Mouse (Mus musculus): ENCODE results near the gene Smarca5. TPM values are rescaled to one million over a fixed set of nuclear protein-coding genes. Genes with fewer than 3 reads are reported as not detected.

Gene Smarca5
- polyA plus RNA-seq, 1 experiment from 2014 or later: 28.3 TPM

GRCm38 (mm10) chr8:80683756-80684335 lies 55.5 kb downstream of the Smarca5 start:
- H3K36me3 ChIP-seq (ENCODE audit: control insufficient read depth, insufficient read depth, low read length): no peaks in the 10 kb centered on the region
- WGBS: 55% methylated on average over 5 of the region's 5 CpGs
- TF ChIP-seq EP300 (optimal IDR thresholded peaks at IDR 0.05) (no peak), CTCF (IDR thresholded peaks at IDR 0.05; ENCODE audit: low read depth) (no peak)

GRCm38 (mm10) chr8:80682594-80682993 lies 56.7 kb downstream of the Smarca5 start:
- 66% methylated on average over 5 of the region's 5 CpGs for WGBS
- no peak for ATAC-seq (ENCODE audit: low FRiP score, low TSS enrichment)

More at GRCm38 (mm10) chr8:80683756-80684335, 55.5 kb downstream of the Smarca5 start:
- no peak overlapping the region for H3K4me2 ChIP-seq (replicated peaks; ENCODE audit: low read depth)
- no peak overlapping the region for H3K27ac ChIP-seq (replicated peaks)
- no peak overlapping the region for H3K4me3 ChIP-seq (ENCODE audit: low read depth, low read length)
- no peak for ATAC-seq (ENCODE audit: low FRiP score, low TSS enrichment)
- no peak overlapping the region for H3K9ac ChIP-seq (ENCODE audit: low read length)
- H3K27me3 ChIP-seq (ENCODE audit: control insufficient read depth, insufficient read depth, low read length): no peaks in the 10 kb centered on the region
- no peaks in the 10 kb centered on the region for H3K9me3 ChIP-seq (ENCODE audit: control insufficient read depth, low read length)
- no peak for DNase-seq (ENCODE audit: low spot score)
- no peaks in the 10 kb centered on the region for H3K4me1 ChIP-seq (replicated peaks; ENCODE audit: control insufficient read depth, insufficient read depth)

GRCm38 (mm10) chr8:80669277-80669901 lies 69.9 kb downstream of the Smarca5 start:
- DNase-seq (ENCODE audit: low spot score): peak; percentile 29
- Histone ChIP-seq H3K9ac (ENCODE audit: low read length) (no peak overlapping the region), H3K27ac (replicated peaks) (no peak overlapping the region), H3K9me3 (ENCODE audit: control insufficient read depth, low read length) (no peaks in the 10 kb centered on the region), H3K36me3 (ENCODE audit: control insufficient read depth, insufficient read depth, low read length) (no peaks in the 10 kb centered on the region), H3K4me2 (replicated peaks; ENCODE audit: low read depth) (peak overlapping the region; percentile 41), H3K27me3 (ENCODE audit: control insufficient read depth, insufficient read depth, low read length) (no peaks in the 10 kb centered on the region), H3K4me3 (ENCODE audit: low read depth, low read length) (0 out of 2 replicates have a peak overlapping the region, but pooled peaks have one; percentile 4), H3K4me1 (replicated peaks; ENCODE audit: control insufficient read depth, insufficient read depth) (no peaks in the 10 kb centered on the region)
- TF ChIP-seq CTCF (IDR thresholded peaks at IDR 0.05; ENCODE audit: low read depth): no peak
- no peak for TF ChIP-seq EP300 (optimal IDR thresholded peaks at IDR 0.05)
- ATAC-seq (ENCODE audit: low FRiP score, low TSS enrichment): no peak
- 39% methylated on average over 17 of the region's 17 CpGs for WGBS

More at GRCm38 (mm10) chr8:80682594-80682993, 56.7 kb downstream of the Smarca5 start:
- Histone ChIP-seq H3K27me3 (ENCODE audit: control insufficient read depth, insufficient read depth, low read length) (no peaks in the 10 kb centered on the region), H3K4me3 (ENCODE audit: low read depth, low read length) (no peak overlapping the region), H3K4me2 (replicated peaks; ENCODE audit: low read depth) (no peak overlapping the region), H3K9me3 (ENCODE audit: control insufficient read depth, low read length) (no peaks in the 10 kb centered on the region), H3K27ac (replicated peaks) (no peak overlapping the region), H3K4me1 (replicated peaks; ENCODE audit: control insufficient read depth, insufficient read depth) (no peaks in the 10 kb centered on the region), H3K9ac (ENCODE audit: low read length) (no peak overlapping the region), H3K36me3 (ENCODE audit: control insufficient read depth, insufficient read depth, low read length) (no peaks in the 10 kb centered on the region)
- TF ChIP-seq EP300 (optimal IDR thresholded peaks at IDR 0.05): no peak
- no peak for TF ChIP-seq CTCF (IDR thresholded peaks at IDR 0.05; ENCODE audit: low read depth)
- no peak for DNase-seq (ENCODE audit: low spot score)

DNA sequence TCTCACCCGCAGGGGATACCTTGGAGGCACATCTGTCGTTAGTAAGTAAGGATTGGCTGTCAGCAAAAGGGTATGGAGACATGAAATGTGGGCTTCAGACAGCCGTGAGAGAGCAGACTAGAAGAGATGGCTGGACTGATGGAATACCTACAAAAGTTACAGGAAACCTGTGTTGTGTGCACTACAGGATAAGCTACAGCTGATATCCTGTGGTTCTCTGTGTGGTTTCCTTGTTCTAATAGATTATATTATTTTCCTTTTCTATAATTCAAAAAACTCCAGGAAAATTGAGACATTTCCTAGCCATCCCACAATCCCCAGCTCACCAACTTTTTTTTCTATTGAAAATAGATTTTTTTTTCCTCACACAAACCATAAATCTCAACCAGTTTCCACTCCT lies 75.8 kb downstream of the Smarca5 start:
- Histone ChIP-seq H3K4me3 (ENCODE audit: low read depth, low read length) (no peak overlapping the region), H3K9ac (ENCODE audit: low read length) (no peak overlapping the region), H3K4me2 (replicated peaks; ENCODE audit: low read depth) (no peak overlapping the region), H3K27me3 (ENCODE audit: control insufficient read depth, insufficient read depth, low read length) (no peaks in the 10 kb centered on the region), H3K4me1 (replicated peaks; ENCODE audit: control insufficient read depth, insufficient read depth) (no peaks in the 10 kb centered on the region), H3K9me3 (ENCODE audit: control insufficient read depth, low read length) (no peaks in the 10 kb centered on the region), H3K27ac (replicated peaks) (no peak overlapping the region), H3K36me3 (ENCODE audit: control insufficient read depth, insufficient read depth, low read length) (no peaks in the 10 kb centered on the region)
- no peak for DNase-seq (ENCODE audit: low spot score)
- ATAC-seq (ENCODE audit: low FRiP score, low TSS enrichment): no peak
- TF ChIP-seq CTCF (IDR thresholded peaks at IDR 0.05; ENCODE audit: low read depth) (no peak), EP300 (optimal IDR thresholded peaks at IDR 0.05) (no peak)
- WGBS: 68% methylated on average over 3 of the region's 3 CpGs

- H3K4me1 ChIP-seq (replicated peaks; ENCODE audit: control insufficient read depth, insufficient read depth): no peaks in the 10 kb centered on the region
- H3K9me3 ChIP-seq (ENCODE audit: control insufficient read depth, low read length): no peaks in the 10 kb centered on the region
- no peak overlapping the region for H3K4me2 ChIP-seq (replicated peaks; ENCODE audit: low read depth)
- H3K36me3 ChIP-seq (ENCODE audit: control insufficient read depth, insufficient read depth, low read length): no peaks in the 10 kb centered on the region
- 38% methylated on average over 4 of the region's 4 CpGs for WGBS
- TF ChIP-seq EP300 (optimal IDR thresholded peaks at IDR 0.05) (no peak), CTCF (IDR thresholded peaks at IDR 0.05; ENCODE audit: low read depth) (no peak)
- H3K27me3 ChIP-seq (ENCODE audit: control insufficient read depth, insufficient read depth, low read length): no peaks in the 10 kb centered on the region
- DNase-seq (ENCODE audit: low spot score): no peak
- ATAC-seq (ENCODE audit: low FRiP score, low TSS enrichment): no peak
- H3K27ac ChIP-seq (replicated peaks): no peak overlapping the region
- no peak overlapping the region for H3K4me3 ChIP-seq (ENCODE audit: low read depth, low read length)
- H3K9ac ChIP-seq (ENCODE audit: low read length): no peak overlapping the region
Observed at GRCm38 (mm10) chr8:80661055-80661454, 78.2 kb downstream of the Smarca5 start.

GRCm38 (mm10) chr8:80657639-80658038 lies 81.7 kb downstream of the Smarca5 start:
- no peak overlapping the region for H3K9ac ChIP-seq (ENCODE audit: low read length)
- TF ChIP-seq CTCF (IDR thresholded peaks at IDR 0.05; ENCODE audit: low read depth) (no peak), EP300 (optimal IDR thresholded peaks at IDR 0.05) (no peak)
- no peaks in the 10 kb centered on the region for H3K27me3 ChIP-seq (ENCODE audit: control insufficient read depth, insufficient read depth, low read length)
- H3K4me3 ChIP-seq (ENCODE audit: low read depth, low read length): no peak overlapping the region
- WGBS: 20% methylated on average over 4 of the region's 4 CpGs
- no peak for ATAC-seq (ENCODE audit: low FRiP score, low TSS enrichment)
- no peak overlapping the region for H3K4me2 ChIP-seq (replicated peaks; ENCODE audit: low read depth)
- no peak overlapping the region for H3K27ac ChIP-seq (replicated peaks)
- no peak for DNase-seq (ENCODE audit: low spot score)
- H3K9me3 ChIP-seq (ENCODE audit: control insufficient read depth, low read length): no peaks in the 10 kb centered on the region
- no peaks in the 10 kb centered on the region for H3K36me3 ChIP-seq (ENCODE audit: control insufficient read depth, insufficient read depth, low read length)
- H3K4me1 ChIP-seq (replicated peaks; ENCODE audit: control insufficient read depth, insufficient read depth): no peaks in the 10 kb centered on the region

Other genes with a start within 250 kb of the Smarca5 start
- gene Gypa, start 245.7 kb downstream of the Smarca5 start, polyA plus RNA-seq (2015; fragmentation: Nextera tagmentation; extraction: Ambion mirVana): 0.55 and 0.65 TPM in 2 replicates
- gene Frem3, start 128.4 kb downstream of the Smarca5 start, polyA plus RNA-seq (2015; fragmentation: Nextera tagmentation; extraction: Ambion mirVana): 0.04 and 0.06 TPM in 2 replicates
- gene Gab1, start 141.0 kb upstream of the Smarca5 start, polyA plus RNA-seq (2015; fragmentation: Nextera tagmentation; extraction: Ambion mirVana): 7.3 and 8.3 TPM in 2 replicates

Measured in stomach, postnatal 0 days (tissue).